Mouse (Mus musculus) CH12.LX (cell line): ENCODE measurements around the gene Tnfsf13.

Experiments
- CHD1 ChIP-seq: IDR thresholded peaks from 2 replicates; pipeline ENCODE4 v1.6.1; 2012; ENCODE audit warnings: low read depth, low read length, improper control_type of control experiment, inconsistent platforms
- CTCF ChIP-seq, 2 experiments: IDR thresholded peaks in 1 of 2; conservative IDR thresholded peaks in 1 of 2; 2 replicates each; pipeline ENCODE4 v1.5.1; 2011 to 2012; ENCODE audit warnings: low read depth in 2 of 2, low read length in 2 of 2, improper control_type of control experiment in 1 of 2, inconsistent platforms in 1 of 2, mild to moderate bottlenecking in 1 of 2, moderate library complexity in 1 of 2
- E2F4 ChIP-seq: IDR thresholded peaks from 2 replicates; pipeline ENCODE4 v1.6.1; 2011; ENCODE audit warnings: low read depth, low read length, improper control_type of control experiment; ENCODE audit not compliant: insufficient replicate concordance
- EP300 ChIP-seq: IDR thresholded peaks from 2 replicates; pipeline ENCODE4 v1.6.1; 2011; ENCODE audit warnings: low read length, improper control_type of control experiment
- ETS1 ChIP-seq: conservative IDR thresholded peaks from 2 replicates; pipeline ENCODE4 v1.6.1; 2012; ENCODE audit warnings: low read depth, mild to moderate bottlenecking, inconsistent platforms, low read length, improper control_type of control experiment, moderate library complexity
- GABPA ChIP-seq: IDR thresholded peaks from 2 replicates; pipeline ENCODE4 v1.6.1; 2012; ENCODE audit warnings: low read depth, low read length, improper control_type of control experiment, inconsistent platforms; ENCODE audit not compliant: insufficient replicate concordance
- KAT2A ChIP-seq: IDR thresholded peaks from 2 replicates; pipeline ENCODE4 v1.6.1; 2012; ENCODE audit warnings: low read length, improper control_type of control experiment, inconsistent platforms; ENCODE audit not compliant: insufficient replicate concordance
- MAFK ChIP-seq: IDR thresholded peaks from 2 replicates; pipeline ENCODE4 v1.6.1; 2011; ENCODE audit warnings: low read length, improper control_type of control experiment; ENCODE audit not compliant: insufficient replicate concordance
- MAZ ChIP-seq: IDR thresholded peaks from 2 replicates; pipeline ENCODE4 v1.6.1; 2012; ENCODE audit warnings: low read depth, mild to moderate bottlenecking, inconsistent platforms, low read length, improper control_type of control experiment, moderate library complexity
- MYC ChIP-seq: IDR thresholded peaks from 2 replicates; pipeline ENCODE4 v1.6.1; 2011; ENCODE audit warnings: low read depth, mild to moderate bottlenecking, improper control_type of control experiment, low read length
- POLR2A ChIP-seq: IDR thresholded peaks from 2 replicates; pipeline ENCODE4 v1.6.1; 2011; ENCODE audit warnings: low read depth, mild to moderate bottlenecking, improper control_type of control experiment, low read length
- TCF12 ChIP-seq: IDR thresholded peaks from 2 replicates; pipeline ENCODE4 v1.6.1; 2014; ENCODE audit warnings: low read depth, mild to moderate bottlenecking, inconsistent platforms, low read length, improper control_type of control experiment
- ZKSCAN1 ChIP-seq: IDR thresholded peaks from 2 replicates; pipeline ENCODE4 v1.6.1; 2012; ENCODE audit warnings: low read depth, inconsistent platforms, low read length, improper control_type of control experiment, borderline replicate concordance

DNA sequence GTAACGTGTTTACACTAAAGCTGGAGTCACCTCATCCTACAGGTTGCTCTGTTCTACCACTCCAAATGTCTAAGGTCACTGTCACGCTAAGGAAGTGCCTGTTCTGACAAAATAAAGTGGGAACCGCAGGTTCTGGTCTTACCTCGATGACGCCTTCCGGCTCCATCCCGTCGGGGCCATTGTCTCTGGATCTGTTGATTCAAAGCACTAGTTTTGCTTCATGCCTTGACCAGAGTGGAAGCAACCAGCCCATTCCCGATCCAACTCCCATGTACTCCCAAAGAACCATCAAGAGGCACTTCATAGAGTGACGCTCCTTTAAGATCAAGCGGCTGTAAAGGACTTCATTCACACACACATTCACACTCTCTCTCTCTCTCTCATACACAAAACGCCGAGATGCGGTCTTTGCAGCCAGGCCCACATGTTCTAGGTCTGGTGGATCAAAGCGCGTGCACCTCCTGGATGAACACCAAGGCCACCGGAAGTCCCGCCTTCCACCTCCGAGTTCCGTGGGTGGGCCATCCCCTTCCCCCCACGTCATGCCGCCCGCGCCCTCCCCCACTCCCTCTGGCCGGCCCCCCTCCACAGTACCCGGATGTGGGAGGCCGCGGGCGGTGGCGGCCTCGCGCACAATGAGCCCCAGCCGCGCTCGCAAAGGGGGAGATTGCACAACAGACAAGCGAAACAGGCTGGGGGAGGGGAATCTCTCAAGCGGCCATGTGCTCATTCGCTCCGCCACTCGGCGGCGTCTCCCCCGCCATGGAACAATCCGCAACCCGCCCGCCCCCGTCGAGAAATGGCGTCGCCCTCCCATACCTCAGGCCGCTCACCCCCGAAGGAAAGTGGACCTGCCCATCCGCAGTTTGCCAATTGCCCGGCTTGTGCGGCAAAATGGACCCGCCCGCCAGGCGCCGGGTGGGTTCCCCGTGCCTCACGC, 14.5 kb downstream of the Tnfsf13 start:
- TF ChIP-seq CTCF (conservative IDR thresholded peaks at IDR 0.05 in 1 of 2, IDR thresholded peaks at IDR 0.05 in 1 of 2; ENCODE audit: low read depth in 2 of 2, low read length in 2 of 2) (no peak), CHD1 (no peak; the same call in 1 of the 2 replicates), E2F4 (no peak), ETS1 (peak; percentile 56), EP300 (no peak), POLR2A (peak; percentile 75), TCF12 (peak; percentile 89), KAT2A (peak; percentile 68; the same call in 1 of the 2 replicates), MYC (peak; percentile 96), ZKSCAN1 (no peak), GABPA (no peak), MAFK (no peak), MAZ (peak; percentile 99)
